Mouse (Mus musculus) heart, embryonic 16.5 days (tissue): ENCODE measurements around the gene Btg2. TPM values are rescaled to one million over a fixed set of nuclear protein-coding genes. Genes with fewer than 3 reads are reported as not detected.

ENCODE experiments used
- ATAC-seq: fragments of 200-750 bp; cut with Nextera tagmentation; replicated peaks from 2 replicates; pipeline ENCODE4 v1.8.0; 2017; ENCODE audit warnings: moderate number of reproducible peaks; ENCODE audit not compliant: insufficient read depth, low FRiP score; ENCODE audit errors: extremely low read depth
- H3K27ac ChIP-seq: fragments of 300-500 bp; sonication (generic); 2 replicates; pipeline ENCODE4 v1.5.1; 2014; ENCODE audit warnings: mild to moderate bottlenecking, low read length, control low read depth, moderate library complexity
- H3K27me3 ChIP-seq: fragments of 300-500 bp; sonication (generic); 2 replicates; pipeline ENCODE4 v1.6.1; 2014; ENCODE audit warnings: low read length, mixed read lengths; ENCODE audit not compliant: control insufficient read depth, insufficient read depth
- H3K36me3 ChIP-seq: fragments of 300-500 bp; sonication (generic); 2 replicates; pipeline ENCODE4 v1.6.1; 2014; ENCODE audit not compliant: control insufficient read depth, insufficient read depth
- H3K4me1 ChIP-seq: fragments of 300-500 bp; sonication (generic); 2 replicates; pipeline ENCODE4 v1.6.1; 2014; ENCODE audit warnings: low read length, mixed read lengths; ENCODE audit not compliant: control insufficient read depth, insufficient read depth
- H3K4me2 ChIP-seq: fragments of 300-500 bp; sonication (generic); 2 replicates; pipeline ENCODE4 v1.6.1; 2014; ENCODE audit warnings: low read depth, mild to moderate bottlenecking, control low read depth, low read length
- H3K4me3 ChIP-seq: fragments of 300-500 bp; sonication (generic); 2 replicates; pipeline ENCODE4 v1.5.1; 2014; ENCODE audit warnings: mild to moderate bottlenecking, control low read depth, low read length
- H3K9ac ChIP-seq: fragments of 300-500 bp; sonication (generic); 2 replicates; pipeline ENCODE4 v1.6.1; 2014; ENCODE audit warnings: low read length, control low read depth
- H3K9me3 ChIP-seq: fragments of 300-500 bp; sonication (generic); replicated peaks from 2 replicates; pipeline ENCODE4 v1.6.1; 2016; ENCODE audit warnings: low read length; ENCODE audit not compliant: control insufficient read depth
- WGBS: fragments of 180-500 bp; shearing (Covaris S2); extraction: QIAGEN DNeasy Blood & Tissue Kit; methylation state at CpG from one replicate; pipeline ENCODE4 v1.1.7; 2014; 5-methylcytosine and 5-hydroxymethylcytosine counted together
- polyA plus RNA-seq: library from polyadenylated mRNA; unstranded; fragments of >200 nt; fragmentation: Nextera tagmentation; extraction: Ambion mirVana; gene quantifications from 2 replicates; pipeline ENCODE4 v1.2.1, GENCODE M21; 2015

Btg2 gene
- polyA plus RNA-seq, 1 experiment from 2014 or later: 50.9 TPM

GRCm38 (mm10) chr1:134100401-134100800 lies 21.5 kb upstream of the Btg2 start:
- ATAC-seq: no peak

GRCm38 (mm10) chr1:134099516-134100235 lies 20.8 kb upstream of the Btg2 start:
- Histone ChIP-seq H3K4me2 (peak overlapping the region; percentile 65), H3K4me3 (peak overlapping the region; percentile 49), H3K27ac (peak overlapping the region; percentile 100), H3K4me1 (peaks cover 66% of the 10 kb centered on the region), H3K27me3 (no peaks in the 10 kb centered on the region), H3K9me3 (no peaks in the 10 kb centered on the region), H3K36me3 (no peaks in the 10 kb centered on the region), H3K9ac (peak overlapping the region; percentile 73)
- ATAC-seq: no peak
- 10% methylated on average over 12 of the region's 12 CpGs for WGBS

More at GRCm38 (mm10) chr1:134100401-134100800, 21.5 kb upstream of the Btg2 start:
- H3K27me3 ChIP-seq: no peaks in the 10 kb centered on the region
- H3K36me3 ChIP-seq: no peaks in the 10 kb centered on the region
- 78% methylated on average over 5 of the region's 5 CpGs for WGBS
- H3K4me1 ChIP-seq: peaks cover 64% of the 10 kb centered on the region
- H3K27ac ChIP-seq: peak overlapping the region; percentile 100
- H3K4me2 ChIP-seq: no peak overlapping the region
- H3K9ac ChIP-seq: no peak overlapping the region; the same call in 1 of the 2 replicates
- no peak overlapping the region for H3K4me3 ChIP-seq
- H3K9me3 ChIP-seq: no peaks in the 10 kb centered on the region

- Histone ChIP-seq H3K4me2 (peak overlapping the region; percentile 65), H3K27me3 (no peaks in the 10 kb centered on the region), H3K9me3 (no peaks in the 10 kb centered on the region), H3K27ac (peak overlapping the region; percentile 100), H3K4me1 (peaks cover 65% of the 10 kb centered on the region), H3K4me3 (peak overlapping the region; percentile 49), H3K36me3 (no peaks in the 10 kb centered on the region), H3K9ac (peak overlapping the region; percentile 73)
- peak; percentile 87 for ATAC-seq
- WGBS: under 1% methylated on average over 17 of the region's 17 CpGs
These were observed 20.0 kb upstream of the Btg2 start for GRCm38 (mm10) chr1:134098726-134099515.

GRCm38 (mm10) chr1:134097956-134098725 lies 19.2 kb upstream of the Btg2 start:
- no peaks in the 10 kb centered on the region for H3K36me3 ChIP-seq
- H3K9ac ChIP-seq: peak overlapping the region; percentile 73
- peak overlapping the region; percentile 65 for H3K4me2 ChIP-seq
- H3K9me3 ChIP-seq: no peaks in the 10 kb centered on the region
- no peak for ATAC-seq
- H3K27ac ChIP-seq: peak overlapping the region; percentile 100
- peaks cover 65% of the 10 kb centered on the region for H3K4me1 ChIP-seq
- H3K27me3 ChIP-seq: no peaks in the 10 kb centered on the region
- H3K4me3 ChIP-seq: peak overlapping the region; percentile 49
- 34% methylated on average over 13 of the region's 13 CpGs for WGBS

GRCm38 (mm10) chr1:134097080-134097855 lies 18.3 kb upstream of the Btg2 start:
- H3K36me3 ChIP-seq: no peaks in the 10 kb centered on the region
- ATAC-seq: no peak
- peak overlapping the region; percentile 27; the same call in 1 of the 2 replicates for H3K4me2 ChIP-seq
- H3K27ac ChIP-seq: peak overlapping the region; percentile 100
- H3K9me3 ChIP-seq: no peaks in the 10 kb centered on the region
- peak overlapping the region; percentile 37 for H3K9ac ChIP-seq
- H3K4me3 ChIP-seq: no peak overlapping the region
- 85% methylated on average over 7 of the region's 7 CpGs for WGBS
- peaks cover 71% of the 10 kb centered on the region for H3K4me1 ChIP-seq
- no peaks in the 10 kb centered on the region for H3K27me3 ChIP-seq

GRCm38 (mm10) chr1:134096264-134096934 lies 17.5 kb upstream of the Btg2 start:
- Histone ChIP-seq H3K4me3 (no peak overlapping the region), H3K27me3 (no peaks in the 10 kb centered on the region), H3K4me2 (peak overlapping the region; percentile 27), H3K4me1 (peaks cover 74% of the 10 kb centered on the region), H3K36me3 (no peaks in the 10 kb centered on the region), H3K9me3 (no peaks in the 10 kb centered on the region), H3K27ac (peak overlapping the region; percentile 89), H3K9ac (peak overlapping the region; percentile 37)
- ATAC-seq: no peak
- whole genome bisulfite sequencing: 30% methylated on average over 14 of the region's 14 CpGs

- peak overlapping the region; percentile 37 for H3K9ac ChIP-seq
- ATAC-seq: no peak
- H3K9me3 ChIP-seq: no peaks in the 10 kb centered on the region
- peak overlapping the region; percentile 89 for H3K27ac ChIP-seq
- H3K36me3 ChIP-seq: no peaks in the 10 kb centered on the region
- H3K4me2 ChIP-seq: no peak overlapping the region
- H3K27me3 ChIP-seq: no peaks in the 10 kb centered on the region
- H3K4me3 ChIP-seq: no peak overlapping the region
- WGBS: 78% methylated on average over 4 of the region's 4 CpGs
- H3K4me1 ChIP-seq: peaks cover 69% of the 10 kb centered on the region
These were observed 16.8 kb upstream of the Btg2 start for GRCm38 (mm10) chr1:134095721-134096120.
